ENCODE assay signal across 21 mouse cellular contexts in the genomic region with DNA sequence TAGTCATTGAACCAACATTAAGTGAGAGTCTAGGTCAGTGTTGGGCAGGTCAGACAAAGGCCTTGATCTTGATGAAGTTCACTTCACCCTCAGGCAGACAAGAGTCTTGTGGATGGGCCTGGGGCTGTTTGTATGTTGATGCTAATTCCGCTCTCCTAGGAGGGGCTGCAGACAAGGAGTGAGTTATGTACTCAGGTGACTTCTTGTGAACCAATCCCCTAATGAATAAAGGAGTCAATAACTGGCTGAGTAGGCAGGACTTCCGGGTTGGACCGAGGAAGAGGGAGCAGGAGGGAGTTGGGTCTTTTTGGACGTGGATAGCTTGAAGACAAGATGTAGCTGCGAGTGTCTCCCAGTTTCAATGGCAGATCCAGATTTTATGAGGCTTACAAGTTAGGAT. TPM values are rescaled to one million over a fixed set of nuclear protein-coding genes. Genes with fewer than 3 reads are reported as not detected.
DNase-seq lines count a peak whose midpoint lies in the region; TF ChIP-seq lines count a peak whose summit lies in the region.
"Had no signal": no experiment of that assay in that cellular context is flagged by ENCODE, and none has a peak within 500 bp of the region (broad histone marks: within the 10 kb centered on the region; RNA-seq: fewer than 3 reads in every experiment).

No protein-coding gene starts in this region.

- H3K27me3 ChIP-seq in E14TG2a.4 (ENCODE audit: insufficient read depth, low read length) = no peaks in the 10 kb centered on the region
- H3K27me3 ChIP-seq: CH12.LX; embryonic facial prominence, embryonic 13.5 days; embryonic facial prominence, embryonic 15.5 days; forebrain, embryonic 12.5 days had no signal

- DNase-seq in ES-E14 (ENCODE audit: low read depth, low spot score) (no peak), ZHBTc4 (ENCODE audit: low read depth, low spot score) (peak; percentile 73)
- no peak for DNase-seq in gastrocnemius, adult 18-20 months (ENCODE audit: low spot score)
- no peak for DNase-seq in adrenal gland, postnatal 25 days
- DNase-seq: adrenal gland, adult 2 months; adrenal gland, postnatal 10 days; adrenal gland, postnatal 36 days; B cell, adult 2 months; cerebellum, adult 18-20 months; cerebellum, adult 8-10 months; cerebellum, adult 9-11 months; cerebellum, postnatal 14 days; cerebellum, postnatal 36 days; embryo, embryonic 11 days had no signal

- H3K9ac ChIP-seq in ES-E14 (ENCODE audit: insufficient read depth, low read depth, low read length, poor library complexity, severe bottlenecking) = no peak overlapping the region
- H3K9ac ChIP-seq: embryonic facial prominence, embryonic 13.5 days; embryonic facial prominence, embryonic 15.5 days; forebrain, embryonic 12.5 days had no signal

- no peak for TF ChIP-seq CTCF in E14TG2a.4 (conservative IDR thresholded peaks at IDR 0.05; ENCODE audit: low read length)

- in situ Hi-C loops in ES-E14 (cut with MboI; ENCODE audit: low sequenced_read_pairs in 2 of 2, unreplicated experiment in 2 of 2) = no loop called here

- H3K4me1 ChIP-seq in E14TG2a.4 (replicated peaks; ENCODE audit: low read depth, low read length) (peaks cover 24% of the 10 kb centered on the region), ES-E14 (ENCODE audit: control insufficient read depth in 2 of 2, insufficient read depth in 2 of 2, low read length in 2 of 2, poor library complexity in 1 of 2) (peaks cover 0 to 1% of the 10 kb centered on the region in 2 experiments; a peak in 2 of 4 replicates)

- H3K4me3 ChIP-seq in E14TG2a.4 (replicated peaks; ENCODE audit: low read length) (peak overlapping the region; percentile 53; the same call in 1 of the 2 replicates), ES-E14 (ENCODE audit: insufficient read depth in 1 of 2, low read depth in 1 of 2, low read length in 2 of 2, poor library complexity in 1 of 2, severe bottlenecking in 1 of 2) (peak overlapping the region; percentile 27 to 47; a peak in 3 of 4 replicates)
- H3K4me3 ChIP-seq: embryonic facial prominence, embryonic 13.5 days; embryonic facial prominence, embryonic 15.5 days; erythroblast, embryonic 14.5 days; forebrain, embryonic 10.5 days; forebrain, embryonic 12.5 days had no signal

- H3K36me3 ChIP-seq in E14TG2a.4 (ENCODE audit: insufficient read depth, low read length) (no peaks in the 10 kb centered on the region), ES-E14 (ENCODE audit: control insufficient read depth, insufficient read depth, low read length, poor library complexity, severe bottlenecking) (no peaks in the 10 kb centered on the region)
- H3K36me3 ChIP-seq: embryonic facial prominence, embryonic 13.5 days; embryonic facial prominence, embryonic 15.5 days; forebrain, embryonic 10.5 days; forebrain, embryonic 12.5 days had no signal

- no peak overlapping the region for H3K27ac ChIP-seq in ES-E14 (ENCODE audit: insufficient read depth, low read depth, low read length, poor library complexity, severe bottlenecking)
- H3K27ac ChIP-seq: embryonic facial prominence, embryonic 13.5 days; embryonic facial prominence, embryonic 15.5 days; forebrain, embryonic 10.5 days; forebrain, embryonic 12.5 days had no signal

- H3K9me3 ChIP-seq in E14TG2a.4 (ENCODE audit: low read length) (0 out of 2 replicates have a peak, but pooled peaks cover 4% of the 10 kb centered on the region), ES-E14 (ENCODE audit: control insufficient read depth, insufficient read depth, low read depth, low read length) (no peaks in the 10 kb centered on the region)
- H3K9me3 ChIP-seq: embryonic facial prominence, embryonic 13.5 days; embryonic facial prominence, embryonic 15.5 days; forebrain, embryonic 10.5 days; forebrain, embryonic 12.5 days had no signal

TF ChIP-seq in ES-E14, 5 proteins besides CTCF, POLR2A, EP300 and RAD21:
- TF ChIP-seq HCFC1 (IDR thresholded peaks at IDR 0.05; ENCODE audit: borderline replicate concordance, insufficient read depth, low read length) (no peak), ZNF384 (IDR thresholded peaks at IDR 0.05; ENCODE audit: low read depth, low read length) (no peak), CHD2 (IDR thresholded peaks at IDR 0.05; ENCODE audit: low read depth, low read length) (no peak), ZC3H11A (IDR thresholded peaks at IDR 0.05; ENCODE audit: borderline replicate concordance, low read depth, low read length) (no peak), MAFK (IDR thresholded peaks at IDR 0.05; ENCODE audit: insufficient read depth, low read depth, low read length) (no peak)
TF ChIP-seq in ES-E14: peak in this region for 0.

RNA-seq across cellular contexts. Expression of a gene that starts 26.3 kb away (rescaled TPM):
- total RNA-seq in ES-E14 (2012; rRNA removed) = 87.6 and 155 TPM in 2 replicates
- 100 to 1,000 TPM; 191 to 211 TPM for total RNA-seq in gastrocnemius, adult 18-20 months (2021)
- 58.6 and 76.6 TPM in 2 replicates for total RNA-seq in adrenal gland, postnatal 25 days (2021)

RNA-seq across cellular contexts. Expression of a gene that starts 51.5 kb away (rescaled TPM):
- 19.8 and 22.5 TPM in 2 replicates for total RNA-seq in ES-E14 (2012; rRNA removed)
- 1 to 10 TPM; 6.7 to 6.9 TPM for total RNA-seq in gastrocnemius, adult 18-20 months (2021)
- total RNA-seq in adrenal gland, postnatal 25 days (2021) = 13.9 and 17.4 TPM in 2 replicates
